Mouse (Mus musculus) small intestine, adult 2 months (tissue): ENCODE data around the gene S100a5. TPM values are rescaled to one million over a fixed set of nuclear protein-coding genes. Genes with fewer than 3 reads are reported as not detected.
A peak's percentile ranks its signal among the peaks of the same experiment; 100 is the strongest.

Experiments used
- H3K27ac ChIP-seq: fragments of 200-500 bp; 2 replicates; pipeline ENCODE4 v1.5.1; 2012; ENCODE audit warnings: low read depth, low read length, control low read depth, inconsistent platforms; ENCODE audit not compliant: insufficient read depth
- H3K27me3 ChIP-seq: fragments of 200-500 bp; 2 replicates; pipeline ENCODE4 v1.6.1; 2012; ENCODE audit warnings: mild to moderate bottlenecking, moderate library complexity, low read length, inconsistent platforms; ENCODE audit not compliant: control insufficient read depth, insufficient read depth
- H3K36me3 ChIP-seq: fragments of 200-500 bp; 2 replicates; pipeline ENCODE4 v1.6.1; 2012; ENCODE audit warnings: mild to moderate bottlenecking, low read length, control low read depth, inconsistent platforms; ENCODE audit not compliant: control insufficient read depth, insufficient read depth
- H3K4me1 ChIP-seq: fragments of 200-500 bp; 2 replicates; pipeline ENCODE4 v1.6.1; 2012; ENCODE audit warnings: low read length, inconsistent platforms, mixed read lengths; ENCODE audit not compliant: control insufficient read depth, insufficient read depth, insufficient read length
- H3K4me3 ChIP-seq: fragments of 200-500 bp; 2 replicates; pipeline ENCODE4 v1.5.1; 2012; ENCODE audit warnings: low read depth, mild to moderate bottlenecking, control low read depth, inconsistent platforms, low read length, moderate library complexity
- CTCF ChIP-seq: fragments of 200-500 bp; IDR thresholded peaks from 2 replicates; pipeline ENCODE4 v1.5.1; 2012; ENCODE audit warnings: low read depth, mild to moderate bottlenecking, control low read depth, inconsistent platforms, low read length, moderate library complexity, mixed read lengths; ENCODE audit not compliant: insufficient replicate concordance, insufficient read length; ENCODE audit errors: extremely low read depth
- POLR2A ChIP-seq: fragments of 200-500 bp; IDR thresholded peaks from 2 replicates; pipeline ENCODE4 v1.6.1; 2012; ENCODE audit warnings: low read depth, mild to moderate bottlenecking, control low read depth, inconsistent platforms, low read length, moderate library complexity
- WGBS: fragments of 180-500 bp; shearing (Covaris S2); methylation state at CpG from one replicate; pipeline ENCODE4 v1.1.7; 2018; 5-methylcytosine and 5-hydroxymethylcytosine counted together
- polyA plus RNA-seq: library from polyadenylated mRNA; depleted of rRNA; stranded (reverse); fragments of >200 nt; gene quantifications from 2 replicates; pipeline ENCODE4 v1.2.3, GENCODE M21; 2012

The S100a5 gene
- polyA plus RNA-seq, 1 experiment, result not detected

DNA sequence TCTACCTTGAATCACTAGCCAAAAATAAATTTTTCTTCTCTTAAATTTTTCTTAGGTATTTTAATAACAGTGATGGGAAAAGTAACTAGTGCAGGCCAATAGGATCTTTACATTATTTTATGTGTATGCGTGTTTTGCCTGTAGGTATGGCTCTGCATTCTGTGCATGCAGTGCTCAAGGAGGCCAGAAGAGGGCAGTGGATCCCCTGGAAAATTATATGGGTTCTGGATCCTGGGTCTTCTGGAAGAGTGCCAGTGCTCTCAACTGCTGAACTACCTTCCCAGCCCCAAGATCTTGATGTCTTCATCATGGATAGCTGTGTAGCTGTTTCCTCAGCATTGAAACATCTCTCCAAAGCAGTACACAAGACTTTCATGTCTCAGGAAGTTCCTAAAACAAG is 26.2 kb upstream of the S100a5 start:
- Histone ChIP-seq H3K4me3 (no peak overlapping the region), H3K36me3 (no peaks in the 10 kb centered on the region), H3K27me3 (no peaks in the 10 kb centered on the region), H3K27ac (no peak overlapping the region), H3K4me1 (peaks cover 18% of the 10 kb centered on the region)
- whole genome bisulfite sequencing, result 96% methylated on average over 1 of the region's 1 CpGs
- peak; percentile 36; the same call in 1 of the 2 replicates for TF ChIP-seq CTCF
- TF ChIP-seq POLR2A, result no peak

DNA sequence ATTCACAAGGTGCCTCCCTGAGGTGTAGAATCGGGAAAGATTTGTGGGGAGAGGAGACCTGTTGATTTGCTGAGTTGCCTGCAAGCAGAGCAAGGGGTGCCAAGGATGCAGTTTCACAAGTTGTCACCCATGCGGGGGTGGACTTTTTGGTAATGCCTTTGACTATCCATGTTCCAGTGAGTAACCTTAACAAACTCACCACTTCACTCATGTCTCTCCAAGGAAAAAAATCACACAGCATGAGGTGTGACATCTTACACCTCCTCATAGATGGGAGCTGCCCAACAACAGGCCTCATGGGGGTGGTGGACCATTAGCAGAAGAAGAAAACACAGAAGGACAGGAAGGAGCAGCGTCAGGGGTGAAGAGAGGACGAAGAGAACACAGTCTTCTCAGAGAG is 25.8 kb upstream of the S100a5 start:
- Histone ChIP-seq H3K27ac (no peak overlapping the region), H3K4me3 (no peak overlapping the region), H3K4me1 (peaks cover 22% of the 10 kb centered on the region), H3K36me3 (no peaks in the 10 kb centered on the region), H3K27me3 (no peaks in the 10 kb centered on the region)
- WGBS, result 94% methylated on average over 4 of the region's 4 CpGs
- TF ChIP-seq POLR2A (no peak), CTCF (no peak)

DNA sequence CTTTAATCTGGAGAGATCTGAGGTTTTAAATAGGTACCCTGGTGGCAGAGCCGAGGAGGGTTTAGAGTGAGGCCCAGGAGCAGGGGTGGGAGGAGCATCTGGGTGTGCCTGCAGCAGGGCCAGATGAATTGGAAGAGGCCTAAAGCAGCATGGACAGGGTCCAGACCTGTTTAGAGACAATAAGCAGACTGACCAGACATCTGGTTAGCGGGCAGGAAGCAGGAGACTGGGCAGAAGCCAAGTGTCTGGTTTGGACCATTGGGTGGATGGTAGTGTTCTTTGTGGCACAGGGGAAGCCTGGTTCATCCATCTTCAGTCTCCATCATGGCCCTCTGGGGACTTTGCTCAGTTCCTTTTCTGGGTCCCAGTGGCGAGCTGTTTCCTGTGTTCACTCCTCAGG is 24.4 kb upstream of the S100a5 start:
- Histone ChIP-seq H3K27me3 (no peaks in the 10 kb centered on the region), H3K4me1 (peaks cover 30% of the 10 kb centered on the region), H3K27ac (no peak overlapping the region), H3K4me3 (no peak overlapping the region), H3K36me3 (no peaks in the 10 kb centered on the region)
- no peak for TF ChIP-seq CTCF
- TF ChIP-seq POLR2A, result no peak
- WGBS, result 59% methylated on average over 3 of the region's 3 CpGs

DNA sequence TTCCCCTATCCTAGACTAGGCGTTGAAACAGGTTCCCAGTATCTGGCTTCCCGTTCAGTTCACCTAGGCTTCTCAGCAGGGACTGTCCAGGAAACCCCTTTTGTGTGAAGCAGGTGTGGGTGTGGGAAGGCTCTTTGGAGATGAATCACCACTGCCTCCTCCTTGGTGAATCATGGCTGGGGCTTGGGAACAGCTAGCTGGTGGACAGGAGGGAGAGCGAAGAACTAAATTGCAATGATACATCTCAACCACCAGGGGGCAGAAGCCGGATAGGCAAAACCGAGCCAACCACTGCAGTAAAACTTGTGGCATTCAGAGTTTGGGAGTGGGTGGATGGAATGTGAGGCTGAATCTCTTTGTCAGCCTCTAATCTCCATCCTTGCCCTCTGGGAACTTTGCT is 22.7 kb upstream of the S100a5 start:
- Histone ChIP-seq H3K4me1 (peaks cover 30% of the 10 kb centered on the region), H3K27me3 (no peaks in the 10 kb centered on the region), H3K27ac (peak overlapping the region; percentile 62; the same call in 1 of the 2 replicates), H3K36me3 (no peaks in the 10 kb centered on the region), H3K4me3 (no peak overlapping the region)
- peak; percentile 89; the same call in 1 of the 2 replicates for TF ChIP-seq CTCF
- TF ChIP-seq POLR2A, result peak; percentile 34; the same call in 1 of the 2 replicates
- WGBS, result 19% methylated on average over 5 of the region's 5 CpGs

DNA sequence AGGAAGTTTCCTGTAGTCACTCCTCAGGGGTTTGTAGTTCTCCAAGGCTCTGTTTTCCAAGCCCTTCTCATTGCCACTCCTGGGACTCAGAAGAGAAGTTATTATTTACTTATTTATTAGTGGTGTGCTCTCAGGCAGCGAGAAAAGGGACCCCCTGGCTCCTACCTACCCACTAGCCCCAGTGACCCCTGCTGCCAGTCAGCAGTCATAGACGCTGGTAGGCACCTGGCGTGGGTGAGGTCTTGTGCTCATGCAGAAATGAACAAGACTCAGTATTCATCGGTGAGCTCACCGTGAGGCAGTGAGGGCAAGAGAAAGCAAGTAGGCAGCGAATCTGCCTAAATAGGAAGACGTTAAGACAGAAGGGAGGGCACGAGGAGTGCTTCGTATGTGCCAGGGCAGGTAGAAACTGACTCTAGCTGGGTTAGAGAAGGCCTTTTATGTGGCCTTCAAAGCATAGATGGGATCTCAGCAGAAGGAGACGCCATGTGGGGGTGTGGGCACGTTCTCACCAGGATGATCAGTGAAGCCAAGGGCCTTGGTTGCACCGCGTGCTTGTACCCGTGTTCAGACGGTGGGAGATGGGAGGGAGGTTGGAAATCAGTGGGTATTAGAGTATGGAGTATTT is 22.2 kb upstream of the S100a5 start:
- 79% methylated on average over 15 of the region's 15 CpGs for WGBS
- no peak overlapping the region for H3K4me3 ChIP-seq
- TF ChIP-seq CTCF, result no peak
- no peak for TF ChIP-seq POLR2A
- no peaks in the 10 kb centered on the region for H3K36me3 ChIP-seq
- peaks cover 30% of the 10 kb centered on the region for H3K4me1 ChIP-seq
- H3K27ac ChIP-seq, result peak overlapping the region; percentile 62
- H3K27me3 ChIP-seq, result no peaks in the 10 kb centered on the region

DNA sequence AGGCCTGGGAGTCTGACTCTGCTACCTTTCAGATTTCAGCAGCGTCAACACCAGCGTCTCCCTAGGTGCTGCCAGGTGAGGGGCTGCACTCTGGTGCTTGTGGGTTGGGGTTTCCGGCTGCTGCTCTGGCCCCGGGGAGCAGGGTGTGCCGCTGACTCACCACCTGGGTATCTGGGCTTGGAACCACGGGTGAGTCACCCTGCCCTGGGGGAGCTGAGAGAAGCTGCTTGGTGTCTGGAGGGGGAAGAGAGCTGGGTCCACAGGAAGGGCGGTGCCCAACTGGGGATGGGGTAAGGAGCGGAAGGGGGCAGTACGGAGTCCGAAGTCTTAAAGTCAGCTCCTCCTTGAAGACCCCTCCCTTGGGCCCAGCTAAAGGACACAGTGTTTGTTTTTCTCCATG is 21.4 kb upstream of the S100a5 start:
- Histone ChIP-seq H3K36me3 (no peaks in the 10 kb centered on the region), H3K27ac (peak overlapping the region; percentile 71), H3K27me3 (no peaks in the 10 kb centered on the region), H3K4me1 (peaks cover 30% of the 10 kb centered on the region), H3K4me3 (0 out of 2 replicates have a peak overlapping the region, but pooled peaks have one; percentile 2)
- WGBS, result 15% methylated on average over 10 of the region's 10 CpGs
- no peak for TF ChIP-seq POLR2A
- TF ChIP-seq CTCF, result no peak

DNA sequence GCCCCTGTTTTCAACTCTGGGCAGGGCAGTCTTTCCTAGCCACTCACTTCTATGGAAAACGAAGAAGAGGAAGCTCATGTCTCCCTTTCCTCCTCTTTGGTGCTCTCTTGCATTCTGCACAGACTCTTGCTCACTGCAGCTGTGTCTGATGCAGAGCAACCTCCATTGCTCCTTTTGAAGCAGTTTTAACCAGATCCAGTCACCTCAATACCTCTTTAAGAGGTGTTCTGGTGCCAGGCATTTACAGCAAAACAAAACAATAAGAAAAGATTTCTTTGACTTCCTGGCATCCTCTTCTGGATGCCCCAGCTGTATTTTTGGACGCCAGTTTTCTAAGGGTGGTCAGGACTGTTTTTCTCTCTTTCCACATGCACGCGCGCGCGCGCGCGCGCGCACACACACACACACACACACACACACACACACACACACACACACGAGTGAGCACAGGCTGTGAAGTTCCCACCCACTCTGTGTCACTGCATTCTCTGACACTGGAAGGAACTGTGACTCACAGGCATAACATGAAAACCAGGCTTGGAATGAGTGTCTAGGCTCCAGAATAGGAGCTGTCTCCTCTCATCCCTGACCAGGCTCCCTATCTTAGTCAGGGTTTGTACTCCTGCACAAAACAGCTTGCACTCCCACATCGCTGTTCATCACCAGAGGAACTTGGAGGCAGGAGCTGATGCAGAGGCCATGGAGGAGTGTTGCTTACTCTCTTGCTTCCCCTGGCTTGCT is 20.8 kb upstream of the S100a5 start:
- peaks cover 30% of the 10 kb centered on the region for H3K4me1 ChIP-seq
- H3K36me3 ChIP-seq, result no peaks in the 10 kb centered on the region
- H3K27me3 ChIP-seq, result no peaks in the 10 kb centered on the region
- H3K4me3 ChIP-seq, result 0 out of 2 replicates have a peak overlapping the region, but pooled peaks have one; percentile 2
- no peak for TF ChIP-seq CTCF
- TF ChIP-seq POLR2A, result no peak
- 79% methylated on average over 14 of the region's 14 CpGs for WGBS
- H3K27ac ChIP-seq, result peak overlapping the region; percentile 71
